Mouse (Mus musculus) liver, embryonic 13.5 days (tissue): ENCODE data around the gene Myom1. TPM values are rescaled to one million over a fixed set of nuclear protein-coding genes. Genes with fewer than 3 reads are reported as not detected.
A peak's percentile ranks its signal among the peaks of the same experiment; 100 is the strongest.

Source experiments
- ATAC-seq: fragments of 200-750 bp; cut with Nextera tagmentation; 2 replicates; pipeline ENCODE4 v1.8.0; 2017; ENCODE audit warnings: low read depth, mild to moderate bottlenecking, moderate number of reproducible peaks, moderate library complexity
- DNase-seq: peaks from one replicate; pipeline ENCODE4 v3.0.0; 2022
- H3K27ac ChIP-seq: fragments of 300-500 bp; sonication (generic); 2 replicates; pipeline ENCODE4 v1.5.1; 2015; ENCODE audit warnings: moderate library complexity, mild to moderate bottlenecking, inconsistent platforms
- H3K27me3 ChIP-seq: fragments of 300-500 bp; sonication (generic); 2 replicates; pipeline ENCODE4 v1.6.1; 2015; ENCODE audit warnings: mild to moderate bottlenecking, inconsistent platforms
- H3K36me3 ChIP-seq: fragments of 300-500 bp; sonication (generic); 2 replicates; pipeline ENCODE4 v1.6.1; 2015; ENCODE audit warnings: mild to moderate bottlenecking, inconsistent platforms
- H3K4me1 ChIP-seq: fragments of 300-500 bp; sonication (generic); replicated peaks from 2 replicates; pipeline ENCODE4 v1.6.1; 2015; ENCODE audit warnings: inconsistent platforms
- H3K4me2 ChIP-seq: fragments of 300-500 bp; sonication (generic); 2 replicates; pipeline ENCODE4 v1.6.1; 2015; ENCODE audit warnings: inconsistent platforms, mild to moderate bottlenecking, moderate library complexity
- H3K4me3 ChIP-seq: fragments of 300-500 bp; sonication (generic); replicated peaks from 2 replicates; pipeline ENCODE4 v1.5.1; 2015; ENCODE audit warnings: mild to moderate bottlenecking, inconsistent platforms
- H3K9ac ChIP-seq: fragments of 300-500 bp; sonication (generic); 2 replicates; pipeline ENCODE4 v1.6.1; 2015; ENCODE audit warnings: mild to moderate bottlenecking, inconsistent platforms
- H3K9me3 ChIP-seq: fragments of 300-500 bp; sonication (generic); replicated peaks from 2 replicates; pipeline ENCODE4 v1.6.1; 2016; ENCODE audit warnings: inconsistent platforms
- WGBS: fragments of 180-500 bp; shearing (Covaris S2); methylation state at CpG from one replicate; pipeline ENCODE4 v1.1.7; 2015; ENCODE audit not compliant: insufficient replicate concordance; 5-methylcytosine and 5-hydroxymethylcytosine counted together
- polyA plus RNA-seq: library from polyadenylated mRNA; unstranded; fragments of >200 nt; fragmentation: Nextera tagmentation; extraction: Ambion mirVana; gene quantifications from 2 replicates; pipeline ENCODE4 v1.2.1, GENCODE M21; 2015

The Myom1 gene
- polyA plus RNA-seq, 1 experiment from 2014 or later, result 2.1 TPM

DNA sequence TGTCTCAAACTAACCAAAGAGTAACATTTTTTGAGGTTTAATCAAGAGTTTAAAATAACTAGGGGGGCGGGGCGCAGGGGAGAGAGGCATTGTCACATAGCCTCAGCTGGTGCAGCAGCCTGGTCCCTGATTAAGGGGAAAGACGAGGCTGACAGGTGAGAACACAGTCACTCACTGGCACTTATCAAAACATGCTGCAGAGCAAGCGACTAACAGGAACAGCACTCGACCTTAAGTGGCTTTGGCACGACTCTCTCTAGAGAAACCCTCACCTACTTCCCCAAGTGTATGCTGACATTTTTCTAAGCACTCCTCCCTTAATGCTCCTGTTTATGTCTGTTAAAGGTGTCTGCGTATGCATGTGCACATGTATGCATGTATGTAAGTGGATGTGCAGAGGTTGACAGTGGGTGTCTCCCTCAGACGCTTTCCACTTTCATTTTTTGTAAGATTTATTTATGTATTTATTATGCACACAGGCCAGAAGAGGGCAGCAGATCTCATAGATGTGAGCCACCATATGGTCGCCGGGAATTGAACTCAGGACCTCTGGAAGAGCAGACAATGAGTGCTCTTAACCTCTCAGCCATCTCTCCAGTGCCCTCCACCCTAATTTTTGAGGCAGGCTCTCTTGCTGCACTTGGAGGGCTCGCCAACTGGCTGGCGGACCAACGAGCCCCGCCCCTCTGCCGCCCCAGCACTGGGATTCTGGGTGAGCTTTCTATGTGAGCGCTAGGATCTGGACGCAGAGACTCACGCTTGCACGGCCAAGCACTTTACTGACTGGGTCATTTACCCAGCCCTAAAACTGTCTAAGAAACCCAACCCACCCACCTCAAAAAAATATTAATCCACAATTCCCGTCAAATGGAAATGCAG is 22.8 kb upstream of the Myom1 start:
- WGBS, result 75% methylated on average over 20 of the region's 20 CpGs
- ATAC-seq (no peak), DNase-seq (no peak)
- peaks cover 32% of the 10 kb centered on the region for H3K36me3 ChIP-seq
- H3K27ac ChIP-seq, result no peak overlapping the region
- no peak overlapping the region for H3K9ac ChIP-seq
- H3K27me3 ChIP-seq, result no peaks in the 10 kb centered on the region
- H3K4me1 ChIP-seq, result 0 out of 2 replicates have a peak, but pooled peaks cover 6% of the 10 kb centered on the region
- H3K4me3 ChIP-seq, result no peak overlapping the region
- no peak overlapping the region for H3K4me2 ChIP-seq
- no peaks in the 10 kb centered on the region for H3K9me3 ChIP-seq

DNA sequence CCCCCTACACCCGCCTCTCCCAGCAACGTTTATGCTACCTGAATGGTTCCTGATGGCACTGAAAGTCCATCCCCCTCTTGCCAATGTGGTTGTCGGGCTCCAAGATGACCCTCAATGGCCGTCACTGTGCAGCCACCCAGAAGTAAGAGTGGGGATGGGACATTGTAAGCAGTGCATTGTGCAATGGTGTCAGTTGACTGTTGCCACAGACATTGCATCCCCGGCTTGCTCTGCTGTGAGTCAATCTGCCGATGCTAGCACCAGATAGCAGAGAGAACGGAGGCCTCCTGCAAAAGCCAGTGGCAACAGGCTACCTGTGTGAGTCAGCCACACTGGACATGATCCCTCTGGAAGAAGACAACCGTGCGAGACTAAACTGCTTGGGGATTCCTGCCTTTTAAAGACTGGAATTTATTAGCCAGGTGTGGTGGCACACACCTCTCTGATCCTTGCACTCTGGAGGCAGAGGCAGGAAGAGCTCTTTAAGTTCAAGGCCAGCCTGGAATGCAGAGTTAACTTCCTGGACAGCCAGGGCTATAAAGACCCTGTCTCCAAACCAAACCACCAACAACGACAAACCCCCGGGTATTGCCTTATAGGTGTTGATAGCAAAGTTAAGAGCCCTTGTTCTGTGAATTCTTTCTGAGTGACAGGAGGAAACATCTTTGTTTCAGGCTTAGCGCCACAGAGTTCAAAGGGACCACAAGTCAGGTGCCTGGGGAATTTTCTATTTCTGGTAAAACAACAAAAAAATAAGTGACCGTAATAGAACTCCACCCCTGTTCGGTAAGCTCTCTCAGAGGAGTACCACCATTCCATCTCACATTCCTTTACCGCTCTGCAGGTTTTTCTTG is 16.7 kb upstream of the Myom1 start:
- DNase-seq (no peak), ATAC-seq (no peak)
- Histone ChIP-seq H3K36me3 (peaks cover 27% of the 10 kb centered on the region), H3K27ac (peak overlapping the region; percentile 36; the same call in 1 of the 2 replicates), H3K4me1 (peaks cover 40% of the 10 kb centered on the region), H3K4me3 (no peak overlapping the region), H3K9ac (no peak overlapping the region), H3K4me2 (no peak overlapping the region), H3K27me3 (no peaks in the 10 kb centered on the region), H3K9me3 (no peaks in the 10 kb centered on the region)
- WGBS, result 70% methylated on average over 15 of the region's 15 CpGs

- H3K9ac ChIP-seq, result no peak overlapping the region
- H3K4me3 ChIP-seq, result no peak overlapping the region
- H3K36me3 ChIP-seq, result peaks cover 22% of the 10 kb centered on the region
- no peaks in the 10 kb centered on the region for H3K9me3 ChIP-seq
- no peak overlapping the region for H3K4me2 ChIP-seq
- H3K4me1 ChIP-seq, result peaks cover 44% of the 10 kb centered on the region
- no peak overlapping the region for H3K27ac ChIP-seq
- ATAC-seq (no peak), DNase-seq (no peak)
- H3K27me3 ChIP-seq, result no peaks in the 10 kb centered on the region
- 76% methylated on average over 6 of the region's 6 CpGs for WGBS
Measured at GRCm38 (mm10) chr17:70986355-70986740, 16.1 kb upstream of the Myom1 start.

DNA sequence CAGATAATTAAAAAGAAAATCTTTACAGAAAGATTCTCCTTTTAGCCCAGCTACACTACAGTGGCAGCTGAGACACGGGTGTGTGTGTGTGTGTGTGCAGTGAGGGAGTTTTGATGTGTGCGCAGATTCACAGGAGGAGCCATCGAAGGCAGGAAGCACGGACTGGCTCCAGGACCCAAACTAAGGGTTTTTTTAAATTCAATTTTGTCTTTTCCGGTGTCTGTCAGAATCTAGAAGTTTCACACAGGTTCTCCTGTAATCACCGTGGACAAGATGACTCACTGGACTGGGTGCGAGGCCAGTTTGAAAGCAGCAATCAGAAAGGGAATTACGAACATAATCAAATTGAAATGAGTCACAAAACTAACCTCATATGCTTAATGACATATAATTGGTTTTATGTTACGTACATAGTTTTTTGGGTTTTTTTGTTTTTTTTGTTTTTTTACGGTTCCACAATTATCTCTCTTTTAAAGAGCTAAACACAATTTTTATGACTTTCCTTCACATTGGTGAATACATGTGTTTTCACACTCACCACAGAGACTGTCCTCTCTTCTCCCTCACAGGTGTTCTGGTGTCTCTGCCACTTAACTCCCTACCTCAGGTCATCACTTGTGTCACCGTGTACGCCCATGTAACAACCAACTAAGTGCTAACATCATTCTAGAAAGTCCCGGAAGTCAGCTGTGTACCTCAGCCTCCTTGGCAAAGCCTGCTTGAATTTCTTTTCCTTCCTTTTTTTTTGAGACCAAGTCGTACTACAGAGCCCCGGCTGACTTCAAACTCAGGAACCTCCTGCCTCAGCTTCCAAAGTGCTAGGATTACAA is 15.4 kb upstream of the Myom1 start:
- Histone ChIP-seq H3K9me3 (no peaks in the 10 kb centered on the region), H3K9ac (no peak overlapping the region), H3K27me3 (no peaks in the 10 kb centered on the region), H3K4me1 (peaks cover 51% of the 10 kb centered on the region), H3K36me3 (peaks cover 19% of the 10 kb centered on the region), H3K27ac (no peak overlapping the region), H3K4me3 (no peak overlapping the region), H3K4me2 (no peak overlapping the region)
- WGBS, result 76% methylated on average over 15 of the region's 15 CpGs
- ATAC-seq (no peak), DNase-seq (no peak)

GRCm38 (mm10) chr17:70988337-70988767 is 14.1 kb upstream of the Myom1 start:
- DNase-seq (no peak), ATAC-seq (no peak)
- Histone ChIP-seq H3K27me3 (no peaks in the 10 kb centered on the region), H3K4me3 (0 out of 2 replicates have a peak overlapping the region, but pooled peaks have one; percentile 7), H3K36me3 (peaks cover 29% of the 10 kb centered on the region), H3K4me2 (no peak overlapping the region; the same call in 1 of the 2 replicates), H3K4me1 (peaks cover 60% of the 10 kb centered on the region), H3K27ac (no peak overlapping the region), H3K9ac (0 out of 2 replicates have a peak overlapping the region, but pooled peaks have one; percentile 8), H3K9me3 (no peaks in the 10 kb centered on the region)
- WGBS, result 82% methylated on average over 12 of the region's 12 CpGs

DNA sequence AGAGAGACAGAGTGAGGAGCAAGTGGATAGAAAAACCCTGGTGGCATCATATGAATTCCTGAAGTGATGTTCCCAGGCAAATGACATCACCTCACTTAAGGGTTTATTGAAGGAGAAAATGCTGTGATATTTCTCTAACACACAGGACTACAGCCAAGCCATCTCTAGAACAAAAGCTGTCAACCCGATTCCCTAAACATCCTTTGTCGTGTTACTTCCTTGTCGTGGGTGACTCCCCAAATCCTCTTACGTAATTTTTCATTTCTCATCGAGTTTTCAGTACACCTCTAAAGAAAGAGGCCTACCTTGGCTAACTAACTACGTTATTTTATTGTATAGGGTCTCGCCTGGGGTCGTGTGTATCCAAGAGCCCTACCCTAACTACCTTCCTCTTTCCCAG is 13.0 kb upstream of the Myom1 start:
- peak overlapping the region; percentile 85; the same call in 1 of the 2 replicates for H3K27ac ChIP-seq
- peaks cover 66% of the 10 kb centered on the region for H3K4me1 ChIP-seq
- no peaks in the 10 kb centered on the region for H3K27me3 ChIP-seq
- WGBS, result 39% methylated on average over 8 of the region's 8 CpGs
- H3K36me3 ChIP-seq, result peaks cover 39% of the 10 kb centered on the region
- peak overlapping the region; percentile 95 for H3K4me2 ChIP-seq
- DNase-seq, result no peak
- ATAC-seq, result no peak
- H3K4me3 ChIP-seq, result peak overlapping the region; percentile 95
- H3K9me3 ChIP-seq, result no peaks in the 10 kb centered on the region
- H3K9ac ChIP-seq, result peak overlapping the region; percentile 93

GRCm38 (mm10) chr17:70989991-70990390 is 12.4 kb upstream of the Myom1 start:
- Histone ChIP-seq H3K9ac (peak overlapping the region; percentile 93), H3K4me1 (peaks cover 70% of the 10 kb centered on the region), H3K27ac (peak overlapping the region; percentile 85), H3K4me3 (peak overlapping the region; percentile 95), H3K36me3 (peaks cover 45% of the 10 kb centered on the region), H3K9me3 (no peaks in the 10 kb centered on the region), H3K27me3 (no peaks in the 10 kb centered on the region), H3K4me2 (peak overlapping the region; percentile 95)
- ATAC-seq (peak; percentile 67), DNase-seq (no peak)
- 1% methylated on average over 24 of the region's 24 CpGs for WGBS

DNA sequence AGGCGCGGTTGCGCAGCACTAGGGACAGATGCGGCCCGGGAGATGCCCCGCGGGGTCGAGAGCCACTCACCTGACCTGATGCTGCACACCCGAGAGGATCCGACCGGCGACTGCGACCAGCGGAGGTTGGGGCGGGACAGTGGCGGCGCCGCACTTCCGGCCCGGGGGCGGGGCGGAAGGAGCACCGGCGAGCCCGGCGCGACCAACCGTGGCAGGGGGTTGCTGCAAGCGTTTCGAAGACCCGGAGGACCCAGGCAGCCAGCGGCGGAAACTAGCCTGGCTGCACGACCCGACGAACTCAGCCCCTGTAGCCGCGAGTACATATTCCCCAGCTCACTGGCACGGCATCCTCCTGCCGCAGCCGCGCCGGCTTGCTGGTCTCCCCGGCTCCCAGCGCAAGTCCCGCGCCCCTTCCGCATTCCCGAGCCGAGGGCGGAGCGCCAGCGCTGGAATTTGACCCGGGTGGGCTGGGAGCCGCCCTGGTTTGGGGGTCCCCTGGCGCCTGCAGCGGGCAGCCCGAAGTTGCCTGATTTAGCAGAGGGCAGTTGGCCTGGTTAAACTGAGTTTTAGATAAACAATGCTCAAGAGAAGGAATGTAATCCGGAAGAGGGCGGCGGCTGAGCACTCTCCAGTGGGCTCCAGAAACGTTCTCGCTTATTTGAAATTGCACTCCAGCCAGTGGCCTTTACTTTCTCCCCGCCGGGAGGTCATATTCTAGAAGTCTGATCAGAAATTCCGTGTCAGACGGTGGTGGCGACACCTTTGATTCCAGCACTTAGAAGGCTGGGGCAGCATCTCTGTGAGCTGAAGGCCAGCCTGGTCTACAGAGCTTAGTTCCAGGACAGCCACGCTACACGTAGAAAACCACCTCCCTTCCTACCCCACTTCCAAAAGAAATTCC is 11.8 kb upstream of the Myom1 start:
- Histone ChIP-seq H3K4me1 (peaks cover 66% of the 10 kb centered on the region), H3K27me3 (no peaks in the 10 kb centered on the region), H3K4me3 (peak overlapping the region; percentile 95), H3K36me3 (peaks cover 45% of the 10 kb centered on the region), H3K27ac (peak overlapping the region; percentile 85), H3K9ac (peak overlapping the region; percentile 93), H3K4me2 (peak overlapping the region; percentile 95), H3K9me3 (no peaks in the 10 kb centered on the region)
- peak; percentile 93 for ATAC-seq
- WGBS, result 2% methylated on average over 70 of the region's 70 CpGs
- DNase-seq, result peak; percentile 73

GRCm38 (mm10) chr17:70991706-70992625 is 10.5 kb upstream of the Myom1 start:
- Histone ChIP-seq H3K4me3 (0 out of 2 replicates have a peak overlapping the region, but pooled peaks have one; percentile 95), H3K36me3 (peaks cover 52% of the 10 kb centered on the region), H3K4me2 (peak overlapping the region; percentile 95), H3K4me1 (peaks cover 57% of the 10 kb centered on the region), H3K9me3 (no peaks in the 10 kb centered on the region), H3K27me3 (no peaks in the 10 kb centered on the region), H3K9ac (no peak overlapping the region), H3K27ac (peak overlapping the region; percentile 85)
- DNase-seq (no peak), ATAC-seq (no peak)
- 69% methylated on average over 16 of the region's 16 CpGs for WGBS
